Mouse (Mus musculus) neural tube, embryonic 10.5 days (tissue): ENCODE measurements around the gene Clasrp.
A peak's percentile ranks its signal among the peaks of the same experiment; 100 is the strongest.
"Not testable (repeated sequence)": the region's sequence is repeated elsewhere in the genome, so short reads cannot be mapped to it uniquely, and the experiment has no call there.

Experiments used
- DNase-seq: peaks from one replicate; pipeline ENCODE4 v3.0.0-alpha.2; 2017; ENCODE audit warnings: low spot score; ENCODE audit errors: extremely low spot score

Gene Clasrp

GRCm38 (mm10) chr7:19609641-19610332 is 5.5 kb upstream of the Clasrp start:
- DNase-seq, result no peak

- no peak for DNase-seq
These were observed 3.0 kb upstream of the Clasrp start for GRCm38 (mm10) chr7:19607291-19607690.

GRCm38 (mm10) chr7:19604606-19605214 is 424 bp upstream of the Clasrp start:
- not testable (repeated sequence) for DNase-seq

GRCm38 (mm10) chr7:19603055-19603454 is 1.2 kb downstream of the Clasrp start:
- DNase-seq, result no peak

GRCm38 (mm10) chr7:19600562-19600961 is 3.7 kb downstream of the Clasrp start:
- no peak for DNase-seq

GRCm38 (mm10) chr7:19593061-19593730 is 11.1 kb downstream of the Clasrp start:
- DNase-seq, result no peak

GRCm38 (mm10) chr7:19589917-19590316 is 14.4 kb downstream of the Clasrp start:
- DNase-seq, result peak; percentile 61

GRCm38 (mm10) chr7:19589207-19589606 is 15.1 kb downstream of the Clasrp start:
- no peak for DNase-seq

GRCm38 (mm10) chr7:19586269-19586668 is 18.0 kb downstream of the Clasrp start:
- no peak for DNase-seq

GRCm38 (mm10) chr7:19580634-19581033 is 23.7 kb downstream of the Clasrp start:
- no peak for DNase-seq

- no peak for DNase-seq
These were observed 24.5 kb downstream of the Clasrp start for GRCm38 (mm10) chr7:19579751-19580150.

GRCm38 (mm10) chr7:19578436-19578835 is 25.9 kb downstream of the Clasrp start:
- DNase-seq, result no peak

- no peak for DNase-seq
These were observed 26.3 kb downstream of the Clasrp start for GRCm38 (mm10) chr7:19577877-19578414.

- DNase-seq, result peak; percentile 48
These were observed 27.0 kb downstream of the Clasrp start, which contains the start of the genes Zfp296 and Gemin7 for GRCm38 (mm10) chr7:19577141-19577852. Gene Zfp296 (plus strand): TSS chr7:19577287. Gene Gemin7 (minus strand): TSS chr7:19577595.

GRCm38 (mm10) chr7:19575559-19575958 is 28.7 kb downstream of the Clasrp start:
- DNase-seq, result no peak

GRCm38 (mm10) chr7:19573776-19574140 is 30.5 kb downstream of the Clasrp start:
- no peak for DNase-seq

- DNase-seq, result peak; percentile 92
These were observed 31.1 kb downstream of the Clasrp start for GRCm38 (mm10) chr7:19572926-19573775.

GRCm38 (mm10) chr7:19569647-19570046 is 34.6 kb downstream of the Clasrp start:
- no peak for DNase-seq

GRCm38 (mm10) chr7:19567426-19567825 is 36.9 kb downstream of the Clasrp start:
- no peak for DNase-seq

- no peak for DNase-seq
These were observed 38.5 kb downstream of the Clasrp start for GRCm38 (mm10) chr7:19565803-19566202.

- no peak for DNase-seq
These were observed 39.8 kb downstream of the Clasrp start for GRCm38 (mm10) chr7:19564455-19564854.
